19 mouse cellular contexts compared by ENCODE assay signal in genomic region chr19:4108535-4108934, GRCm38 (mm10).
A peak's percentile ranks its signal among the peaks of the same experiment; 100 is the strongest.
DNase-seq lines count a peak whose midpoint lies in the region; TF ChIP-seq lines count a peak whose summit lies in the region.
"Had no signal": no experiment of that assay in that cellular context is flagged by ENCODE, and none has a peak within 500 bp of the region (broad histone marks: within the 10 kb centered on the region; RNA-seq: fewer than 3 reads in every experiment).

No protein-coding gene starts in this region.

- peaks cover 51% of the 10 kb centered on the region for H3K4me1 ChIP-seq in E14TG2a.4 (replicated peaks; ENCODE audit: low read depth, low read length)

- no peak for TF ChIP-seq CTCF in E14TG2a.4 (conservative IDR thresholded peaks at IDR 0.05; ENCODE audit: low read length)

- peak overlapping the region; percentile 69; the same call in 1 of the 2 replicates for H3K4me3 ChIP-seq in E14TG2a.4 (replicated peaks; ENCODE audit: low read length)

- peaks cover 20% of the 10 kb centered on the region for H3K36me3 ChIP-seq in E14TG2a.4 (ENCODE audit: insufficient read depth, low read length)

- peak; percentile 85 for DNase-seq in heart, adult 11 months
- DNase-seq in heart, adult 9 months (ENCODE audit: low spot score in 2 of 2) = no peak
- no peak for DNase-seq in adipocyte (ENCODE audit: low spot score)
- DNase-seq: adrenal gland, adult 2 months; adrenal gland, adult 8-10 months; adrenal gland, postnatal 10 days; adrenal gland, postnatal 14 days; adrenal gland, postnatal 25 days; adrenal gland, postnatal 36 days; B cell, adult 2 months; cerebellum, adult 11 months; cerebellum, adult 11-12 months; cerebellum, adult 18-20 months; cerebellum, adult 2 months; cerebellum, adult 8-10 months had no signal

- H3K27me3 ChIP-seq in E14TG2a.4 (ENCODE audit: insufficient read depth, low read length) = peaks cover 12% of the 10 kb centered on the region
- H3K27me3 ChIP-seq: CH12.LX, Patski had no signal

- H3K9me3 ChIP-seq in E14TG2a.4 (ENCODE audit: low read length) = no peaks in the 10 kb centered on the region
- H3K9me3 ChIP-seq: G1E had no signal
